12 mouse cellular contexts compared by ENCODE assay signal in genomic region chr14:61161367-61162334, GRCm38 (mm10). TPM values are rescaled to one million over a fixed set of nuclear protein-coding genes. Genes with fewer than 3 reads are reported as not detected.
DNase-seq lines count a peak whose midpoint lies in the region; ATAC-seq and TF ChIP-seq lines count a peak whose summit lies in the region.
"Had no signal": no experiment of that assay in that cellular context is flagged by ENCODE, and none has a peak within 500 bp of the region (broad histone marks: within the 10 kb centered on the region; RNA-seq: fewer than 3 reads in every experiment).

No protein-coding gene starts in this region.

- no peak for ATAC-seq in neural tube, embryonic 13.5 days (ENCODE audit: low read depth)
- peak; percentile 90 for ATAC-seq in heart, postnatal 0 days (ENCODE audit: insufficient read depth, low read depth)
- ATAC-seq in forebrain, postnatal 0 days: no peak

- 0 out of 2 replicates have a peak overlapping the region, but pooled peaks have one; percentile 3 for H3K27ac ChIP-seq in neural tube, embryonic 13.5 days (replicated peaks)
- H3K27ac ChIP-seq in heart, postnatal 0 days (ENCODE audit: low read depth): peak overlapping the region; percentile 97
- H3K27ac ChIP-seq in forebrain, postnatal 0 days (ENCODE audit: low read depth, low read length): no peak overlapping the region
- H3K27ac ChIP-seq: limb, embryonic 12.5 days; midbrain, embryonic 10.5 days had no signal

- TF ChIP-seq EP300 in heart, postnatal 0 days (IDR thresholded peaks at IDR 0.05; ENCODE audit: low read depth): peak; percentile 44; the same call in 1 of the 2 replicates

- peak; percentile 25 for DNase-seq in gastrocnemius, postnatal 14 days
- DNase-seq in gastrocnemius, postnatal 10 days: no peak
- DNase-seq in neural tube, embryonic 10.5 days (ENCODE audit: extremely low spot score, low spot score): no peak
- DNase-seq in heart, postnatal 0 days (ENCODE audit: low spot score): peak; percentile 91
- DNase-seq in testis, postnatal 10 days (ENCODE audit: low spot score): no peak
- no peak for DNase-seq in ovary, postnatal 14 days (ENCODE audit: low spot score)
- DNase-seq in forebrain, postnatal 0 days: no peak
- DNase-seq: cerebellum, adult 11-12 months had no signal

- TF ChIP-seq CTCF in heart, postnatal 0 days (IDR thresholded peaks at IDR 0.05; ENCODE audit: low read depth): no peak
- no peak for TF ChIP-seq CTCF in forebrain, postnatal 0 days (IDR thresholded peaks at IDR 0.05; ENCODE audit: low read depth)

- H3K4me3 ChIP-seq in neural tube, embryonic 13.5 days: no peak overlapping the region
- no peak overlapping the region for H3K4me3 ChIP-seq in heart, postnatal 0 days (ENCODE audit: low read depth, low read length)
- H3K4me3 ChIP-seq in forebrain, postnatal 0 days (ENCODE audit: low read depth, low read length): no peak overlapping the region
- H3K4me3 ChIP-seq: limb, embryonic 12.5 days; midbrain, embryonic 10.5 days had no signal

- peaks cover 14% of the 10 kb centered on the region for H3K4me1 ChIP-seq in neural tube, embryonic 13.5 days (replicated peaks)
- H3K4me1 ChIP-seq in heart, postnatal 0 days (ENCODE audit: control insufficient read depth, insufficient read depth): peaks cover 27% of the 10 kb centered on the region
- H3K4me1 ChIP-seq in forebrain, postnatal 0 days (ENCODE audit: insufficient read depth): no peaks in the 10 kb centered on the region; the same call in 1 of the 2 replicates

- 69% methylated on average over 10 of the region's 10 CpGs for WGBS in neural tube, embryonic 13.5 days
- WGBS in heart, postnatal 0 days: 14% methylated on average over 10 of the region's 10 CpGs
- 51% methylated on average over 10 of the region's 10 CpGs for WGBS in forebrain, postnatal 0 days

- no peaks in the 10 kb centered on the region for H3K9me3 ChIP-seq in neural tube, embryonic 13.5 days
- no peaks in the 10 kb centered on the region for H3K9me3 ChIP-seq in heart, postnatal 0 days (replicated peaks; ENCODE audit: control insufficient read depth, low read length)
- no peaks in the 10 kb centered on the region for H3K9me3 ChIP-seq in forebrain, postnatal 0 days (ENCODE audit: low read length)
- H3K9me3 ChIP-seq: limb, embryonic 12.5 days; midbrain, embryonic 10.5 days had no signal

- no peaks in the 10 kb centered on the region for H3K27me3 ChIP-seq in neural tube, embryonic 13.5 days
- H3K27me3 ChIP-seq in heart, postnatal 0 days (ENCODE audit: control insufficient read depth, insufficient read depth, low read length): no peaks in the 10 kb centered on the region
- no peaks in the 10 kb centered on the region for H3K27me3 ChIP-seq in forebrain, postnatal 0 days (ENCODE audit: insufficient read depth, low read length)
- H3K27me3 ChIP-seq: CH12.LX; limb, embryonic 12.5 days had no signal

- H3K36me3 ChIP-seq in neural tube, embryonic 13.5 days: no peaks in the 10 kb centered on the region
- H3K36me3 ChIP-seq in heart, postnatal 0 days (replicated peaks; ENCODE audit: control insufficient read depth, insufficient read depth, low read length): no peaks in the 10 kb centered on the region
- H3K36me3 ChIP-seq in forebrain, postnatal 0 days (ENCODE audit: insufficient read depth): no peaks in the 10 kb centered on the region
- H3K36me3 ChIP-seq: limb, embryonic 12.5 days; midbrain, embryonic 10.5 days had no signal

- H3K9ac ChIP-seq in neural tube, embryonic 13.5 days: no peak overlapping the region
- 0 out of 2 replicates have a peak overlapping the region, but pooled peaks have one; percentile 34 for H3K9ac ChIP-seq in heart, postnatal 0 days (replicated peaks; ENCODE audit: low read depth, low read length)
- no peak overlapping the region for H3K9ac ChIP-seq in forebrain, postnatal 0 days
- H3K9ac ChIP-seq: limb, embryonic 12.5 days had no signal

- intact Hi-C loops in gastrocnemius, postnatal 14 days (cut with DNase I; ENCODE audit: low total_unique reads): no loop called here

- no peak overlapping the region for H3K4me2 ChIP-seq in neural tube, embryonic 13.5 days
- H3K4me2 ChIP-seq in heart, postnatal 0 days (ENCODE audit: low read depth, low read length): no peak overlapping the region
- no peak overlapping the region for H3K4me2 ChIP-seq in forebrain, postnatal 0 days (ENCODE audit: low read depth)
- H3K4me2 ChIP-seq: limb, embryonic 12.5 days had no signal

RNA-seq across cellular contexts. Expression of gene Sacs, which starts 23.4 kb away (rescaled TPM):
- total RNA-seq in gastrocnemius, postnatal 14 days (2021): 10 to 100 TPM; 22.8 to 31.4 TPM
- 10 to 100 TPM; 33.4 to 39.3 TPM for total RNA-seq in gastrocnemius, postnatal 10 days (2021)
- polyA plus RNA-seq in neural tube, embryonic 13.5 days (2015; fragmentation: Nextera tagmentation; extraction: Ambion mirVana): 6.5 and 8.0 TPM in 2 replicates
- 27.1 and 29.5 TPM in 2 replicates for total RNA-seq in heart, postnatal 0 days (2014; rRNA removed; ENCODE audit: low replicate concordance)
- polyA plus RNA-seq in heart, postnatal 0 days (2015; fragmentation: Nextera tagmentation; extraction: Ambion mirVana): 2.4 and 2.8 TPM in 2 replicates
- 38.3 TPM in 2 replicates for total RNA-seq in forebrain, postnatal 0 days (2014; rRNA removed)
- 3.1 and 5.3 TPM in 2 replicates for polyA plus RNA-seq in forebrain, postnatal 0 days (2015; fragmentation: Nextera tagmentation; extraction: Ambion mirVana)

Comparison
In these comparisons a context has a peak if more than half of its experiments do, and no peak if none do; other contexts are left out.
1. DNase-seq: peak in gastrocnemius, postnatal 14 days (single experiment) and heart, postnatal 0 days (single experiment); none in gastrocnemius, postnatal 10 days (single experiment), neural tube, embryonic 10.5 days (single experiment), testis, postnatal 10 days (single experiment), ovary, postnatal 14 days (single experiment) and forebrain, postnatal 0 days (single experiment).